ENCODE assay signal across 17 mouse cellular contexts in genomic region chr13:16564988-16565387, GRCm38 (mm10).
DNase-seq lines count a peak whose midpoint lies in the region; ATAC-seq and TF ChIP-seq lines count a peak whose summit lies in the region.
"Had no signal": no experiment of that assay in that cellular context is flagged by ENCODE, and none has a peak within 500 bp of the region (broad histone marks: within the 10 kb centered on the region; RNA-seq: fewer than 3 reads in every experiment).

No protein-coding gene starts in this region.

- no peak overlapping the region for H3K9ac ChIP-seq in kidney, embryonic 14.5 days (ENCODE audit: low read depth, low read length)
- no peak overlapping the region for H3K9ac ChIP-seq in limb, embryonic 14.5 days (ENCODE audit: low read depth, low read length, severe bottlenecking)
- no peak overlapping the region for H3K9ac ChIP-seq in midbrain, embryonic 11.5 days (ENCODE audit: low read length)
- H3K9ac ChIP-seq in midbrain, postnatal 0 days (replicated peaks; ENCODE audit: low read length, poor library complexity, severe bottlenecking) = no peak overlapping the region
- H3K9ac ChIP-seq: forebrain, embryonic 15.5 days; heart, embryonic 13.5 days had no signal

- no peaks in the 10 kb centered on the region for H3K36me3 ChIP-seq in kidney, embryonic 14.5 days (ENCODE audit: control insufficient read depth, insufficient read depth, low read length)
- no peaks in the 10 kb centered on the region for H3K36me3 ChIP-seq in limb, embryonic 14.5 days (ENCODE audit: control insufficient read depth, insufficient read depth, low read length)
- no peaks in the 10 kb centered on the region for H3K36me3 ChIP-seq in limb, embryonic 10.5 days
- H3K36me3 ChIP-seq in midbrain, embryonic 11.5 days (ENCODE audit: control insufficient read depth, insufficient read depth, low read length) = no peaks in the 10 kb centered on the region
- no peaks in the 10 kb centered on the region for H3K36me3 ChIP-seq in midbrain, postnatal 0 days (ENCODE audit: insufficient read depth, low read length)
- H3K36me3 ChIP-seq: forebrain, embryonic 15.5 days; heart, embryonic 13.5 days had no signal

- DNase-seq in kidney, postnatal 4 days = no peak
- peak; percentile 26 for DNase-seq in limb, embryonic 14.5 days (ENCODE audit: low spot score)
- no peak for DNase-seq in limb, embryonic 10.5 days (ENCODE audit: low spot score)
- peak; percentile 33 for DNase-seq in midbrain, embryonic 11.5 days (ENCODE audit: low spot score, missing footprints)
- no peak for DNase-seq in midbrain, postnatal 0 days (ENCODE audit: low spot score)
- DNase-seq in urinary bladder, postnatal 14 days (ENCODE audit: low spot score) = no peak
- DNase-seq: adrenal gland, adult 2 months; adrenal gland, postnatal 25 days; cerebellum, adult 18-20 months; cerebellum, adult 9-11 months; cerebellum, postnatal 36 days; gastrocnemius, postnatal 36 days; heart, adult 11 months; heart, postnatal 36 days had no signal

- no peak for TF ChIP-seq POLR2A in limb, embryonic 14.5 days (IDR thresholded peaks at IDR 0.05; ENCODE audit: borderline replicate concordance, extremely low read depth, insufficient read depth, insufficient read length)

- no peak for TF ChIP-seq CTCF in midbrain, postnatal 0 days (IDR thresholded peaks at IDR 0.05)

- H3K27me3 ChIP-seq in kidney, embryonic 14.5 days (ENCODE audit: control insufficient read depth, insufficient read depth, low read length) = no peaks in the 10 kb centered on the region
- H3K27me3 ChIP-seq in limb, embryonic 14.5 days (ENCODE audit: control insufficient read depth, insufficient read depth, low read length) = no peaks in the 10 kb centered on the region
- no peaks in the 10 kb centered on the region for H3K27me3 ChIP-seq in limb, embryonic 10.5 days (ENCODE audit: low read depth, poor library complexity, severe bottlenecking)
- H3K27me3 ChIP-seq in midbrain, embryonic 11.5 days (ENCODE audit: control insufficient read depth, insufficient read depth, low read length) = no peaks in the 10 kb centered on the region
- H3K27me3 ChIP-seq in midbrain, postnatal 0 days (ENCODE audit: insufficient read depth, low read length) = no peaks in the 10 kb centered on the region
- H3K27me3 ChIP-seq: forebrain, embryonic 15.5 days; heart, embryonic 13.5 days had no signal

- no peaks in the 10 kb centered on the region for H3K9me3 ChIP-seq in kidney, embryonic 14.5 days (ENCODE audit: control insufficient read depth, low read length)
- no peaks in the 10 kb centered on the region for H3K9me3 ChIP-seq in limb, embryonic 14.5 days (ENCODE audit: control insufficient read depth, low read length)
- H3K9me3 ChIP-seq in limb, embryonic 10.5 days (replicated peaks) = no peaks in the 10 kb centered on the region
- no peaks in the 10 kb centered on the region for H3K9me3 ChIP-seq in midbrain, embryonic 11.5 days (ENCODE audit: control insufficient read depth, low read length)
- H3K9me3 ChIP-seq in midbrain, postnatal 0 days (ENCODE audit: low read length) = no peaks in the 10 kb centered on the region
- H3K9me3 ChIP-seq: forebrain, embryonic 15.5 days; heart, embryonic 13.5 days had no signal

- H3K4me1 ChIP-seq in kidney, embryonic 14.5 days (ENCODE audit: control insufficient read depth, insufficient read depth, low read length) = no peaks in the 10 kb centered on the region
- no peaks in the 10 kb centered on the region for H3K4me1 ChIP-seq in limb, embryonic 14.5 days (ENCODE audit: control insufficient read depth, insufficient read depth, low read length)
- no peaks in the 10 kb centered on the region for H3K4me1 ChIP-seq in limb, embryonic 10.5 days
- H3K4me1 ChIP-seq in midbrain, embryonic 11.5 days (ENCODE audit: control insufficient read depth, insufficient read depth, low read length) = no peaks in the 10 kb centered on the region
- no peaks in the 10 kb centered on the region for H3K4me1 ChIP-seq in midbrain, postnatal 0 days (ENCODE audit: insufficient read depth, low read length)
- H3K4me1 ChIP-seq: forebrain, embryonic 15.5 days; heart, embryonic 13.5 days had no signal

- H3K4me2 ChIP-seq in kidney, embryonic 14.5 days (replicated peaks; ENCODE audit: low read depth, low read length) = no peak overlapping the region
- H3K4me2 ChIP-seq in limb, embryonic 14.5 days (replicated peaks; ENCODE audit: low read depth, low read length, severe bottlenecking) = no peak overlapping the region
- no peak overlapping the region for H3K4me2 ChIP-seq in midbrain, embryonic 11.5 days
- no peak overlapping the region for H3K4me2 ChIP-seq in midbrain, postnatal 0 days (ENCODE audit: low read depth, low read length, poor library complexity, severe bottlenecking)
- H3K4me2 ChIP-seq: forebrain, embryonic 15.5 days; heart, embryonic 13.5 days had no signal

- no peak overlapping the region for H3K4me3 ChIP-seq in kidney, embryonic 14.5 days (ENCODE audit: low read length)
- no peak overlapping the region for H3K4me3 ChIP-seq in limb, embryonic 14.5 days (replicated peaks; ENCODE audit: low read length)
- H3K4me3 ChIP-seq in limb, embryonic 10.5 days = no peak overlapping the region
- H3K4me3 ChIP-seq in midbrain, embryonic 11.5 days (ENCODE audit: low read depth, low read length) = no peak overlapping the region
- no peak overlapping the region for H3K4me3 ChIP-seq in midbrain, postnatal 0 days (ENCODE audit: low read depth, low read length)
- H3K4me3 ChIP-seq: forebrain, embryonic 15.5 days; heart, embryonic 13.5 days had no signal

- WGBS in kidney, embryonic 14.5 days = 44% methylated on average over 1 of the region's 1 CpGs
- 87% methylated on average over 1 of the region's 1 CpGs for WGBS in limb, embryonic 14.5 days
- 80% methylated on average over 1 of the region's 1 CpGs for WGBS in limb, embryonic 10.5 days
- WGBS in midbrain, embryonic 11.5 days = 83% methylated on average over 1 of the region's 1 CpGs
- 86% methylated on average over 1 of the region's 1 CpGs for WGBS in midbrain, postnatal 0 days

- no peak overlapping the region for H3K27ac ChIP-seq in kidney, embryonic 14.5 days (ENCODE audit: low read depth, low read length)
- H3K27ac ChIP-seq in limb, embryonic 14.5 days (replicated peaks; ENCODE audit: low read depth, low read length) = no peak overlapping the region
- no peak overlapping the region for H3K27ac ChIP-seq in limb, embryonic 10.5 days
- H3K27ac ChIP-seq in midbrain, embryonic 11.5 days (ENCODE audit: low read depth, low read length) = no peak overlapping the region
- no peak overlapping the region for H3K27ac ChIP-seq in midbrain, postnatal 0 days (ENCODE audit: low read depth, low read length)
- H3K27ac ChIP-seq: forebrain, embryonic 15.5 days; heart, embryonic 13.5 days had no signal

- peak; percentile 52; the same call in 1 of the 2 replicates for ATAC-seq in kidney, embryonic 14.5 days (ENCODE audit: low FRiP score, low TSS enrichment)
- ATAC-seq in limb, embryonic 14.5 days (ENCODE audit: low FRiP score, low read depth) = no peak
- no peak for ATAC-seq in midbrain, embryonic 11.5 days (ENCODE audit: low FRiP score)
- ATAC-seq in midbrain, postnatal 0 days (ENCODE audit: low FRiP score) = no peak
- ATAC-seq: forebrain, embryonic 15.5 days had no signal

Comparison
In these comparisons a context has a peak if more than half of its experiments do, and no peak if none do; other contexts are left out.
1. DNase-seq: peak in limb, embryonic 14.5 days (single experiment) and midbrain, embryonic 11.5 days (single experiment); none in kidney, postnatal 4 days (0 of 2), limb, embryonic 10.5 days (single experiment), midbrain, postnatal 0 days (single experiment) and urinary bladder, postnatal 14 days (single experiment).